Mouse (Mus musculus): ENCODE measurements at regions not wholly inside any gene's neighbourhood (a gene's known extent, or its start where the extent isn't known, plus 50 kb on each side); places are given as distances from the start of the nearest gene placed in this dataset.
"Not testable (repeated sequence)": the region's sequence is repeated elsewhere in the genome, so short reads cannot be mapped to it uniquely, and the experiment has no call there.

- Histone ChIP-seq H3K27me3 (ENCODE audit: control insufficient read depth, insufficient read depth, low read depth, low read length) (no peaks in the 10 kb centered on the region), H3K4me3 (ENCODE audit: low read depth, low read length) (no peak overlapping the region), H3K36me3 (ENCODE audit: control insufficient read depth, insufficient read depth) (no peaks in the 10 kb centered on the region), H3K9ac (ENCODE audit: low read depth, low read length) (no peak overlapping the region), H3K9me3 (replicated peaks; ENCODE audit: control insufficient read depth, low read length) (no peaks in the 10 kb centered on the region), H3K27ac (ENCODE audit: low read length) (no peak overlapping the region), H3K4me2 (ENCODE audit: low read depth, low read length) (no peak overlapping the region), H3K4me1 (ENCODE audit: control insufficient read depth, low read depth, low read length) (no peaks in the 10 kb centered on the region)
- no peak for ATAC-seq (ENCODE audit: low read depth)
- 26% methylated on average over 1 of the region's 1 CpGs for WGBS (ENCODE audit: insufficient replicate concordance)
Measured at GRCm38 (mm10) chr12:92926942-92927341, 1078.0 kb upstream of the Sel1l start.

GRCm38 (mm10) chr12:92919920-92920319, 1071.0 kb upstream of the Sel1l start:
- H3K4me3 ChIP-seq (ENCODE audit: low read depth, low read length), result no peak overlapping the region
- H3K9me3 ChIP-seq (replicated peaks; ENCODE audit: control insufficient read depth, low read length), result no peaks in the 10 kb centered on the region
- no peaks in the 10 kb centered on the region for H3K4me1 ChIP-seq (ENCODE audit: control insufficient read depth, low read depth, low read length)
- H3K27me3 ChIP-seq (ENCODE audit: control insufficient read depth, insufficient read depth, low read depth, low read length), result no peaks in the 10 kb centered on the region
- WGBS (ENCODE audit: insufficient replicate concordance), result 62% methylated on average over 3 of the region's 3 CpGs
- H3K4me2 ChIP-seq (ENCODE audit: low read depth, low read length), result no peak overlapping the region
- H3K9ac ChIP-seq (ENCODE audit: low read depth, low read length), result no peak overlapping the region
- ATAC-seq (ENCODE audit: low read depth), result no peak
- no peak overlapping the region for H3K27ac ChIP-seq (ENCODE audit: low read length)
- H3K36me3 ChIP-seq (ENCODE audit: control insufficient read depth, insufficient read depth), result no peaks in the 10 kb centered on the region

GRCm38 (mm10) chr12:92916267-92916666, 1067.3 kb upstream of the Sel1l start:
- WGBS (ENCODE audit: insufficient replicate concordance), result 42% methylated on average over 3 of the region's 3 CpGs
- no peak overlapping the region for H3K4me3 ChIP-seq (ENCODE audit: low read depth, low read length)
- no peak overlapping the region for H3K4me2 ChIP-seq (ENCODE audit: low read depth, low read length)
- H3K27ac ChIP-seq (ENCODE audit: low read length), result no peak overlapping the region
- no peaks in the 10 kb centered on the region for H3K4me1 ChIP-seq (ENCODE audit: control insufficient read depth, low read depth, low read length)
- H3K27me3 ChIP-seq (ENCODE audit: control insufficient read depth, insufficient read depth, low read depth, low read length), result no peaks in the 10 kb centered on the region
- no peak overlapping the region for H3K9ac ChIP-seq (ENCODE audit: low read depth, low read length)
- H3K9me3 ChIP-seq (replicated peaks; ENCODE audit: control insufficient read depth, low read length), result no peaks in the 10 kb centered on the region
- no peaks in the 10 kb centered on the region for H3K36me3 ChIP-seq (ENCODE audit: control insufficient read depth, insufficient read depth)
- ATAC-seq (ENCODE audit: low read depth), result no peak

GRCm38 (mm10) chr12:92915776-92916175, 1066.8 kb upstream of the Sel1l start:
- ATAC-seq (ENCODE audit: low read depth), result no peak
- Histone ChIP-seq H3K27me3 (ENCODE audit: control insufficient read depth, insufficient read depth, low read depth, low read length) (no peaks in the 10 kb centered on the region), H3K9ac (ENCODE audit: low read depth, low read length) (no peak overlapping the region), H3K4me3 (ENCODE audit: low read depth, low read length) (no peak overlapping the region), H3K4me2 (ENCODE audit: low read depth, low read length) (no peak overlapping the region), H3K27ac (ENCODE audit: low read length) (no peak overlapping the region), H3K4me1 (ENCODE audit: control insufficient read depth, low read depth, low read length) (no peaks in the 10 kb centered on the region), H3K36me3 (ENCODE audit: control insufficient read depth, insufficient read depth) (no peaks in the 10 kb centered on the region), H3K9me3 (replicated peaks; ENCODE audit: control insufficient read depth, low read length) (no peaks in the 10 kb centered on the region)

GRCm38 (mm10) chr12:92915203-92915602, 1066.2 kb upstream of the Sel1l start:
- no peak overlapping the region for H3K9ac ChIP-seq (ENCODE audit: low read depth, low read length)
- no peaks in the 10 kb centered on the region for H3K9me3 ChIP-seq (replicated peaks; ENCODE audit: control insufficient read depth, low read length)
- H3K4me3 ChIP-seq (ENCODE audit: low read depth, low read length), result no peak overlapping the region
- H3K4me2 ChIP-seq (ENCODE audit: low read depth, low read length), result no peak overlapping the region
- no peak overlapping the region for H3K27ac ChIP-seq (ENCODE audit: low read length)
- no peaks in the 10 kb centered on the region for H3K27me3 ChIP-seq (ENCODE audit: control insufficient read depth, insufficient read depth, low read depth, low read length)
- no peaks in the 10 kb centered on the region for H3K36me3 ChIP-seq (ENCODE audit: control insufficient read depth, insufficient read depth)
- no peak for ATAC-seq (ENCODE audit: low read depth)
- WGBS (ENCODE audit: insufficient replicate concordance), result 43% methylated on average over 1 of the region's 1 CpGs
- H3K4me1 ChIP-seq (ENCODE audit: control insufficient read depth, low read depth, low read length), result no peaks in the 10 kb centered on the region

- Histone ChIP-seq H3K27me3 (ENCODE audit: control insufficient read depth, insufficient read depth, low read depth, low read length) (no peaks in the 10 kb centered on the region), H3K4me2 (ENCODE audit: low read depth, low read length) (no peak overlapping the region), H3K4me1 (ENCODE audit: control insufficient read depth, low read depth, low read length) (no peaks in the 10 kb centered on the region), H3K27ac (ENCODE audit: low read length) (no peak overlapping the region), H3K9ac (ENCODE audit: low read depth, low read length) (no peak overlapping the region), H3K4me3 (ENCODE audit: low read depth, low read length) (no peak overlapping the region), H3K9me3 (replicated peaks; ENCODE audit: control insufficient read depth, low read length) (no peaks in the 10 kb centered on the region), H3K36me3 (ENCODE audit: control insufficient read depth, insufficient read depth) (no peaks in the 10 kb centered on the region)
- 50% methylated on average over 2 of the region's 2 CpGs for WGBS (ENCODE audit: insufficient replicate concordance)
- ATAC-seq (ENCODE audit: low read depth), result no peak
Measured at GRCm38 (mm10) chr12:92904382-92904781, 1055.4 kb upstream of the Sel1l start.

GRCm38 (mm10) chr12:92892315-92892714, 1043.4 kb upstream of the Sel1l start:
- H3K9me3 ChIP-seq (replicated peaks; ENCODE audit: control insufficient read depth, low read length), result no peaks in the 10 kb centered on the region
- H3K4me2 ChIP-seq (ENCODE audit: low read depth, low read length), result no peak overlapping the region
- no peaks in the 10 kb centered on the region for H3K27me3 ChIP-seq (ENCODE audit: control insufficient read depth, insufficient read depth, low read depth, low read length)
- H3K36me3 ChIP-seq (ENCODE audit: control insufficient read depth, insufficient read depth), result no peaks in the 10 kb centered on the region
- 41% methylated on average over 4 of the region's 9 CpGs for WGBS (ENCODE audit: insufficient replicate concordance)
- no peaks in the 10 kb centered on the region for H3K4me1 ChIP-seq (ENCODE audit: control insufficient read depth, low read depth, low read length)
- H3K4me3 ChIP-seq (ENCODE audit: low read depth, low read length), result no peak overlapping the region
- ATAC-seq (ENCODE audit: low read depth), result no peak
- no peak overlapping the region for H3K27ac ChIP-seq (ENCODE audit: low read length)
- H3K9ac ChIP-seq (ENCODE audit: low read depth, low read length), result no peak overlapping the region

- H3K4me3 ChIP-seq (ENCODE audit: low read depth, low read length); H3K4me2 ChIP-seq (ENCODE audit: low read depth, low read length); H3K4me1 ChIP-seq (ENCODE audit: control insufficient read depth, low read depth, low read length); ATAC-seq (ENCODE audit: low read depth); H3K27ac ChIP-seq (ENCODE audit: low read length); H3K36me3 ChIP-seq (ENCODE audit: control insufficient read depth, insufficient read depth); H3K9ac ChIP-seq (ENCODE audit: low read depth, low read length); H3K9me3 ChIP-seq (replicated peaks; ENCODE audit: control insufficient read depth, low read length); H3K27me3 ChIP-seq (ENCODE audit: control insufficient read depth, insufficient read depth, low read depth, low read length): not testable (repeated sequence)
- no CpG with 5 or more reads among the region's 8 CpGs for WGBS (ENCODE audit: insufficient replicate concordance)
Measured at GRCm38 (mm10) chr12:92891663-92892062, 1042.7 kb upstream of the Sel1l start.

- H3K27me3 ChIP-seq (ENCODE audit: control insufficient read depth, insufficient read depth, low read depth, low read length); ATAC-seq (ENCODE audit: low read depth); H3K9ac ChIP-seq (ENCODE audit: low read depth, low read length); H3K4me3 ChIP-seq (ENCODE audit: low read depth, low read length); H3K4me2 ChIP-seq (ENCODE audit: low read depth, low read length); H3K9me3 ChIP-seq (replicated peaks; ENCODE audit: control insufficient read depth, low read length); H3K36me3 ChIP-seq (ENCODE audit: control insufficient read depth, insufficient read depth); H3K27ac ChIP-seq (ENCODE audit: low read length); H3K4me1 ChIP-seq (ENCODE audit: control insufficient read depth, low read depth, low read length): not testable (repeated sequence)
- 86% methylated on average over 3 of the region's 9 CpGs for WGBS (ENCODE audit: insufficient replicate concordance)
Measured at GRCm38 (mm10) chr12:92891126-92891525, 1042.2 kb upstream of the Sel1l start.

- no peaks in the 10 kb centered on the region for H3K27me3 ChIP-seq (ENCODE audit: control insufficient read depth, insufficient read depth, low read depth, low read length)
- H3K27ac ChIP-seq (ENCODE audit: low read length), result no peak overlapping the region
- ATAC-seq (ENCODE audit: low read depth), result no peak
- H3K9me3 ChIP-seq (replicated peaks; ENCODE audit: control insufficient read depth, low read length), result no peaks in the 10 kb centered on the region; the same call in 1 of the 2 replicates
- H3K4me1 ChIP-seq (ENCODE audit: control insufficient read depth, low read depth, low read length), result no peaks in the 10 kb centered on the region
- 69% methylated on average over 3 of the region's 3 CpGs for WGBS (ENCODE audit: insufficient replicate concordance)
- no peak overlapping the region for H3K9ac ChIP-seq (ENCODE audit: low read depth, low read length)
- no peak overlapping the region for H3K4me3 ChIP-seq (ENCODE audit: low read depth, low read length)
- H3K36me3 ChIP-seq (ENCODE audit: control insufficient read depth, insufficient read depth), result no peaks in the 10 kb centered on the region
- no peak overlapping the region for H3K4me2 ChIP-seq (ENCODE audit: low read depth, low read length)
Measured at GRCm38 (mm10) chr12:92887747-92888146, 1038.8 kb upstream of the Sel1l start.

Data from liver, embryonic 16.5 days (tissue).